Mouse (Mus musculus): ENCODE results near the gene Ube2n. TPM values are rescaled to one million over a fixed set of nuclear protein-coding genes. Genes with fewer than 3 reads are reported as not detected.
A peak's percentile ranks its signal among the peaks of the same experiment; 100 is the strongest.

Ube2n gene
- polyA plus RNA-seq, 1 experiment from 2014 or later: 336 TPM

GRCm38 (mm10) chr10:95561616-95562015 is 46.7 kb downstream of the Ube2n start:
- peak overlapping the region; percentile 80 for H3K4me3 ChIP-seq
- no peaks in the 10 kb centered on the region for H3K9me3 ChIP-seq
- peak overlapping the region; percentile 82 for H3K4me2 ChIP-seq (replicated peaks)
- H3K36me3 ChIP-seq: peaks cover 6% of the 10 kb centered on the region; the same call in 1 of the 2 replicates
- no peak for ATAC-seq (ENCODE audit: insufficient number of reproducible peaks, insufficient read depth, low FRiP score, low TSS enrichment)
- peak overlapping the region; percentile 96 for H3K9ac ChIP-seq
- WGBS: 44% methylated on average over 7 of the region's 7 CpGs
- peaks cover 20% of the 10 kb centered on the region for H3K4me1 ChIP-seq
- no peaks in the 10 kb centered on the region for H3K27me3 ChIP-seq
- H3K27ac ChIP-seq: 0 out of 2 replicates have a peak overlapping the region, but pooled peaks have one; percentile 11

DNA sequence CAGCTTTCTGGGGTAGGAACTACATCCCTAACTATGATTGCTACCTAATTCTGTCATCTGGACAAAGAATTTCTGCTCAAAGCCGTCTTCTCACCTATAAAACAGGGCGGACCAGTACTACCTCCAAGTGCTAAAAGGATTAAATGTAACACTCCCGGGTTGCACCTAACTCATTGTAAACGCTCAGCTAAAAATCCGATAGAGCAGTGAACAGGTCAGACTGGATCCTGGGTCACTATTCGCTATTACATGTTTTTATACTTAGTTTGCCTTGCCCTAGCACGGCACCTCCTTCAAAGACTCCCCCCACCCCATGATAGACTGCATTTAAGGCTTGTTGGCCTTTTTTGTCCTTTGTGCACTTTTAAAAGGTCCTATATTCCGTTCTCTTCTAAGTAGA is 47.5 kb downstream of the Ube2n start:
- ATAC-seq (ENCODE audit: insufficient number of reproducible peaks, insufficient read depth, low FRiP score, low TSS enrichment): no peak
- peak overlapping the region; percentile 96 for H3K9ac ChIP-seq
- no peak overlapping the region for H3K27ac ChIP-seq
- H3K4me3 ChIP-seq: peak overlapping the region; percentile 80
- H3K4me1 ChIP-seq: peaks cover 20% of the 10 kb centered on the region
- H3K27me3 ChIP-seq: no peaks in the 10 kb centered on the region
- no peaks in the 10 kb centered on the region for H3K9me3 ChIP-seq
- peak overlapping the region; percentile 82 for H3K4me2 ChIP-seq (replicated peaks)
- 11% methylated on average over 8 of the region's 8 CpGs for WGBS
- H3K36me3 ChIP-seq: peaks cover 3% of the 10 kb centered on the region; the same call in 1 of the 2 replicates

DNA sequence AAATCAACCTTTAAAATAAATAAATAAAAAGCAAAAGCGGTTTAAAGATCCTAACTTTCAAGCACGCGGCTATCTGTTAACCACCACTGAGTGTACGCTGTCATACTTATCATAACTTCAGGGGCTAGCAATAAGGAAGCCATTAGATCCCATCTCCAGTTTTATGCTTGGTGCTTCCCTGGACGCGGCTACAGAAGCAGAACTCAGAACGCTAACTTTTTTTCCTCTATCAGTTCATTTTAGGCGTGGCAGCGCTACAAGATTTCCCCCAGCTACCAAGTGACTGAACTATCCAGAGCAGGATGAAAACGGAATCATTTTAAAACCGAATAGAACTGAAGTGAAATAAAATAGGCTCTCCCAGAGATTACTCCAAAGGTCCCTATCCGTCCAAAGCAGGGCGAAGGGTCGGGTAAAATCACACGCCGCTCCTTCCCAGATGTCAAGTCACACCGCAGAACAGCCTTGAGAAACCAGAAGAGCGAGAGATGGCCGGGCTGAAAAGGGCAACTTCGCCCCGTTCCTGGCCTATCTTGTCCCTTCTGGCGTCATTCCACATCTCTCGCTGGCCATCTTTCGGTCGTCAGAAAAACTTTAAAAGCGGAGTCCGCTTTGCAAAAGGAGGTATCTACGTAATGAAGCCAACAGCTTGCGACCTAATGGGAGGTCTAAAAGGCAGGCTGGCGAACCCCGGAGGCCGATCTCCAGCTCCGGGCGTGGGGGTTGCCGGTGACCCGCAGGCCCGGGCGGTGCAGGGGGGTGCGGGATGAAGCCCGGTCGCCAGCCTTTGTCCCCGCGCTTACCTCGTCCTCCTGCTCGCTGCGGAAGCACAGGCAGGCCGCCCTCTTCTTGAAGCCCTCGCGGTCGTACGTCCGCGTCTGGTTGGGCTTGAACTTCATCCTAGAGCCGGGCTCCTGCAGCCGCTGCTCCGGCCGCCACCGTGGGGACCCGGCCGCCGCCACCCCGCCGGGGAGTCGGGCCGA is 48.2 kb downstream of the Ube2n start:
- Histone ChIP-seq H3K27ac (peak overlapping the region; percentile 94), H3K9me3 (no peaks in the 10 kb centered on the region), H3K9ac (peak overlapping the region; percentile 96), H3K36me3 (no peaks in the 10 kb centered on the region), H3K4me2 (replicated peaks) (peak overlapping the region; percentile 82), H3K4me1 (peaks cover 23% of the 10 kb centered on the region), H3K27me3 (no peaks in the 10 kb centered on the region), H3K4me3 (peak overlapping the region; percentile 80)
- under 1% methylated on average over 62 of the region's 65 CpGs for WGBS
- ATAC-seq (ENCODE audit: insufficient number of reproducible peaks, insufficient read depth, low FRiP score, low TSS enrichment): peak; percentile 29; the same call in 1 of the 2 replicates

- Histone ChIP-seq H3K9me3 (no peaks in the 10 kb centered on the region), H3K27me3 (no peaks in the 10 kb centered on the region), H3K27ac (peak within 1 kb of the TSS; percentile 94), H3K4me1 (peaks cover 23% of the 10 kb centered on the region), H3K4me3 (peak within 1 kb of the TSS; percentile 80), H3K9ac (peak within 1 kb of the TSS; percentile 96), H3K4me2 (replicated peaks) (peak within 1 kb of the TSS; percentile 82), H3K36me3 (no peaks in the 10 kb centered on the region)
- ATAC-seq (ENCODE audit: insufficient number of reproducible peaks, insufficient read depth, low FRiP score, low TSS enrichment): peak; percentile 88
- 2% methylated on average over 66 of the region's 97 CpGs for WGBS
Measured at GRCm38 (mm10) chr10:95563851-95564845, 49.2 kb downstream of the Ube2n start, which contains the start of gene Nudt4. Nudt4 (minus strand) TSS chr10:95564146.

GRCm38 (mm10) chr10:95565156-95565854 is 50.4 kb downstream of the Ube2n start:
- Histone ChIP-seq H3K27ac (peak overlapping the region; percentile 73), H3K9me3 (no peaks in the 10 kb centered on the region), H3K27me3 (no peaks in the 10 kb centered on the region), H3K9ac (no peak overlapping the region), H3K4me1 (peaks cover 19% of the 10 kb centered on the region), H3K4me2 (replicated peaks) (0 out of 2 replicates have a peak overlapping the region, but pooled peaks have one; percentile 4), H3K4me3 (no peak overlapping the region), H3K36me3 (no peaks in the 10 kb centered on the region)
- no peak for ATAC-seq (ENCODE audit: insufficient number of reproducible peaks, insufficient read depth, low FRiP score, low TSS enrichment)
- 7% methylated on average over 14 of the region's 14 CpGs for WGBS

GRCm38 (mm10) chr10:95566786-95567185 is 51.8 kb downstream of the Ube2n start:
- 87% methylated on average over 3 of the region's 3 CpGs for WGBS
- no peak for ATAC-seq (ENCODE audit: insufficient number of reproducible peaks, insufficient read depth, low FRiP score, low TSS enrichment)
- Histone ChIP-seq H3K4me2 (replicated peaks) (no peak overlapping the region), H3K9me3 (no peaks in the 10 kb centered on the region), H3K4me1 (peaks cover 14% of the 10 kb centered on the region), H3K9ac (no peak overlapping the region), H3K27me3 (no peaks in the 10 kb centered on the region), H3K36me3 (no peaks in the 10 kb centered on the region), H3K27ac (no peak overlapping the region), H3K4me3 (no peak overlapping the region)

GRCm38 (mm10) chr10:95567550-95567949 is 52.6 kb downstream of the Ube2n start:
- H3K4me1 ChIP-seq: peaks cover 9% of the 10 kb centered on the region; the same call in 1 of the 2 replicates
- no peak overlapping the region for H3K4me2 ChIP-seq (replicated peaks)
- no peaks in the 10 kb centered on the region for H3K27me3 ChIP-seq
- H3K36me3 ChIP-seq: no peaks in the 10 kb centered on the region
- 68% methylated on average over 5 of the region's 5 CpGs for WGBS
- no peak for ATAC-seq (ENCODE audit: insufficient number of reproducible peaks, insufficient read depth, low FRiP score, low TSS enrichment)
- no peak overlapping the region for H3K4me3 ChIP-seq
- no peak overlapping the region for H3K9ac ChIP-seq
- H3K27ac ChIP-seq: no peak overlapping the region
- H3K9me3 ChIP-seq: no peaks in the 10 kb centered on the region

DNA sequence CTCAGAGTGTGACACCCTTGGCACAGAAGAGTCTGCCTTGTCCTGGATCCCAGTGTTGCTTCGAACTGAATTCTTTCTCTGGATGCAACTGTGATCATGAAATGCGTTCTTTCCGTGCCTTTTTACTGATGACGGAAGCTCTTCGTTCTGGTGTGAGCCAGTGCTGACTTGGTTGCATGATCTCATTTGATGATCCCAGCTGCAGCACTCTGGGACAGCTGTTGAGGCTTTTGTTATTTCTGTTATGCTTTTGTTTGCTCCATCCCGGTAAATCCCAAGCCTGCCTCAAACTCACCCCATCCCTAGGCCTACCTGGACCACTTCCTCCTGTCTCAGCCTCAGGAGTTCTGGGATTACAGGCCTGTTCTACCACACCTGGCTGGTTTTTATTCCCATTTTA is 53.1 kb downstream of the Ube2n start:
- ATAC-seq (ENCODE audit: insufficient number of reproducible peaks, insufficient read depth, low FRiP score, low TSS enrichment): no peak
- no peaks in the 10 kb centered on the region for H3K27me3 ChIP-seq
- H3K4me2 ChIP-seq (replicated peaks): no peak overlapping the region
- no peak overlapping the region for H3K9ac ChIP-seq
- H3K27ac ChIP-seq: no peak overlapping the region
- H3K4me1 ChIP-seq: peaks cover 9% of the 10 kb centered on the region; the same call in 1 of the 2 replicates
- H3K9me3 ChIP-seq: no peaks in the 10 kb centered on the region
- H3K36me3 ChIP-seq: no peaks in the 10 kb centered on the region
- 73% methylated on average over 6 of the region's 6 CpGs for WGBS
- no peak overlapping the region for H3K4me3 ChIP-seq

- no peak for ATAC-seq (ENCODE audit: insufficient number of reproducible peaks, insufficient read depth, low FRiP score, low TSS enrichment)
- Histone ChIP-seq H3K27me3 (no peaks in the 10 kb centered on the region), H3K4me3 (no peak overlapping the region), H3K9ac (no peak overlapping the region), H3K9me3 (no peaks in the 10 kb centered on the region), H3K4me1 (peaks cover 9% of the 10 kb centered on the region; the same call in 1 of the 2 replicates), H3K27ac (no peak overlapping the region), H3K4me2 (replicated peaks) (no peak overlapping the region), H3K36me3 (no peaks in the 10 kb centered on the region)
- 70% methylated on average over 2 of the region's 2 CpGs for WGBS
Measured at GRCm38 (mm10) chr10:95569441-95569840, 54.5 kb downstream of the Ube2n start.

DNA sequence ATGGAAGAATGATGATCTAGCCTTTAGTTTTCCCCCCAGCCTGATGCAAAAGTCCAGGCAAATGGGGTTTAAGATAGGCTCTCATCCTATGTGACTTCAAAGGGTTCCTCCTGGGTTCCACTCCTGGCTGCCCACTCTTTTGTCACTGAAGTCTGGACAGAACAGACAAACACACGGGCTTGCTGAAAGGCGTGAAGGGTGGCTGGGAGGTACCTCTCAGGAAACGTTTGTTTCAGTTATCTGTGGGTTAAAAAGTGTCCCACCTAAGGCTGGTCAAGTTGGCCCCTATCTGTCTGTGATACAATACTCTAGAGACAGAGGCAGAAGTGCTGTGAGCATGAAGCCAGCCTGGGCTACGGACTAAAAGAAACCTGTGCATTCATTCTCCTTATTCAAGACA is 60.0 kb downstream of the Ube2n start:
- ATAC-seq (ENCODE audit: insufficient number of reproducible peaks, insufficient read depth, low FRiP score, low TSS enrichment): no peak
- no peaks in the 10 kb centered on the region for H3K27me3 ChIP-seq
- H3K4me2 ChIP-seq (replicated peaks): no peak overlapping the region
- no peak overlapping the region for H3K4me3 ChIP-seq
- no peaks in the 10 kb centered on the region; the same call in 1 of the 2 replicates for H3K4me1 ChIP-seq
- no peak overlapping the region for H3K27ac ChIP-seq
- no peaks in the 10 kb centered on the region for H3K9me3 ChIP-seq
- 78% methylated on average over 4 of the region's 4 CpGs for WGBS
- no peak overlapping the region for H3K9ac ChIP-seq
- H3K36me3 ChIP-seq: no peaks in the 10 kb centered on the region
